Mouse (Mus musculus) cerebellum, adult 8-10 months (tissue): Measurements from ENCODE around the gene Begain.

Experiments used
- DNase-seq: peaks from one replicate; pipeline ENCODE4 v3.0.0; 2022

The Begain gene

DNA sequence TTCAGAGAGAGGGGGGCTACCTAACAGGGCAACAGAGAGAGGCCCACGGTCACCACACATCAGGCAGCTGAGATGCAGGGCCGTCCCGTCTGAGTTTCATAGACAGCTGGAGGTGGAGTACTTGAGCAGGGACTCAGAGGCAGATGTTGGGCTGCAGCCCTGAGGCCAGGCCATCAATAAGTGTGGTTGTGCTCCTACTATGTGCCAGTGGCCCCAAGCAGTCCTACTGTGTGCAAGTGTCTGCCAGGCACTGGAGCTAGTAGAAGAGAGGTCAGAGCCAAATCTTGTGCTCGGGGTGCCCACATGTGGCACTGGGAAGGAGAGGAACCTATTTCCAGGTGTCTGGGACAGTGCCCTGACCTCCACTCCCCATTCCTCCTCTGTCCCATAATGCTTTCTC is 18.1 kb downstream of the Begain start:
- DNase-seq = no peak

DNA sequence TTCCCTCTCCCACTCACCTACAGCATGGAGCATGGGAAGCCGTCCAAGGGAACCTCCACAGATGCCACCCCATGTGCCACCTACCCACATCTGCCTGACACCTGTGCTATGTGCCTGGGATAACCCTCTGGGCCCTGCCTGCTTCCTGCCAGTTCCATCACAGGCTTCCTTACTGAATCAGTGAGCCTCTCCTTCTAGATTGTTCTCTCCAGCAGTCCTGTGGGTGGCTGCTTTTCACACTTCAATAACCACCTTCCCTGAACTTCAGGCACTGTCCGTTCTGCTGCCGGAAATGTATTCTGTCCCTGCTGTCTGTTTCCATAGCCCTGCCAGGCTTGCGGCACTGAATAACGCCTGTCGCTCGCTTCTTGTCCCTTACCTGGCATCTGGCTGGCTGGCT is 22.4 kb downstream of the Begain start:
- DNase-seq = no peak

DNA sequence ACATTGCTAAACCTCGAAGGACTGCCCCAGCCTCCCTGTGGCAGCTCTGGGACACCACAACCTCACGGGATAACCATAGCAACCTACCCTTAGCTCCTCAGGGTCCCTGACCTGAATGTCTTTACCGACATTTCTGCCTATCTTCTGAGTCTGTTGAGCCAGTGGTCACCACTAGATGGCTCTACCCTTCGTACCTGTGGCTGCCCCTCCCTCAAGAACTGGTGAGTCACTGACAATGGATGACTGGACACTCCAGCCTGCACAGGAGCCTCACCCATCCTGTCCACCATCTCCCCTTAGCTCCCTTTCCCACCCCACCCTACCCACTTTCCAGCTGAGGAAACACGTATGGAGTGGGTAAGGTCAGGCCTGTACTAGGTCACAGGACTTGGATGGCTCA is 23.5 kb downstream of the Begain start:
- DNase-seq = no peak

DNA sequence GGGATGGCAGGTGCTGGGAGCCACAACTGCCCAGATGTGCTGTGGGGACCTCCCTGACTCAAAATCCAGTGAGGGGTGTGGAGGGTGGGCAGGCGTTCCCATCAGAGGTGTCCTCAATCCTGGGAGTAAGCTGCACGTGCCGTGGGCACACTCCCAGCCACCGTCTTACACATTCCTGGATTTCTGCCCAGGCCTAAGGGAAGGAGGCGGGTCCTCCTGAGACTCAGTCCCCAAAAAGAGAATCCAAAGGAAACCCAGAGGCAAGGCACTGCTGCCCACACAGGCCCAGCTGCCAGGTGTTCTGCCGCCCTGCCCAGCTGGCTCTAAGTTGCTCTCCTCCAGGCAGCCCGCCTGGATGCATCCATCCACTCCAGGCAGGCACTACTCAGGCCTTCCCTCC is 28.7 kb downstream of the Begain start:
- DNase-seq = no peak

DNA sequence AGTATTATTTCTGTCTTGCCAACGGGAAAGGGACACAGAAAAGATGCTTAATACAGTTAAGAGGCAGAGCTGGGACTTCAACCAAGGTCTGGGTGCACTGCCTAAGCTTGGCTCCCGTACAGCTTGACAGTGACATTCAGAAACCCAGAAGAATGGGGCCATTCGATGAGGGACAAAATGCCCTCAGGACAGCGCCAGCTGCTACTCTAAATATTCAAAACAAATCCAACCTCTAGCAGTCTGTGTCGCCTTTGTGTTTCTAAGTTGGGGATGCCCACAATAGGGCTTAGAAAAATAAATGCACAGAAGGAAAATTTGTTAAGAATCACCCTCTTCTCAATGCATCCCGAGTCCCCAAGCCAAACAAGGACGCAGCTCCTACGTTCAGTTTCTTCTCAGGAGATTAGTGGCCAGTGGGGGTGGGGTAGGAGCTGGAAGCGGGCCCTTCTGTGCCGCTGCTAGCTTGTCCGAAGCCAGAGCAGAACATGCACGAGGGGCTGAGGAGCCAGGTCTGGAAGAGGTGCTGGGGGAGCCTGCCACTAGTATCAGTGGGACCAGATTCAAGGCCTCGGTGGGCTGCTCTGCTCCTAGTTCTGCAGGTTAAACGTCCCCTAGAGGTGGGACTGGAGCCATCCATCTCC is 29.7 kb downstream of the Begain start:
- DNase-seq = no peak

DNA sequence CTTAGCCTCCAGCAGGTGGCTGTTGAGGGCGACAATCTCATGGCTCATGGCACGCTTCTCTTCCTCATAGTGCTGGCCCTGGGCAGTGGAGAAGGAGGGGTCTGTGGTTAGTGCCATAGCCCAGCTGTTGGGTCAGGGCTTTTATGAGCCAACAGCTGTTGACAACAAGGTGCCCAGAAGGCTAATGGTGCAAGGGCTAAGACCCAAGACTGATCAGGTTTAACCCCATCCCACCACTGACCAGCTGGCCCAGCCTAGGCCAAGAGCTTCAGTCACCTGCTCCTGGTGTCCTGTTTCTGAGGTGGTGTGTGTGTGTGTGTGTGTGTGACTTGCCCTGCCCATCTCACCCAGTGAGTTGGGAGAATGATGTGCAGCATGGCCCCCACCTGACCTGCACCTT is 31.0 kb downstream of the Begain start:
- no peak for DNase-seq

DNA sequence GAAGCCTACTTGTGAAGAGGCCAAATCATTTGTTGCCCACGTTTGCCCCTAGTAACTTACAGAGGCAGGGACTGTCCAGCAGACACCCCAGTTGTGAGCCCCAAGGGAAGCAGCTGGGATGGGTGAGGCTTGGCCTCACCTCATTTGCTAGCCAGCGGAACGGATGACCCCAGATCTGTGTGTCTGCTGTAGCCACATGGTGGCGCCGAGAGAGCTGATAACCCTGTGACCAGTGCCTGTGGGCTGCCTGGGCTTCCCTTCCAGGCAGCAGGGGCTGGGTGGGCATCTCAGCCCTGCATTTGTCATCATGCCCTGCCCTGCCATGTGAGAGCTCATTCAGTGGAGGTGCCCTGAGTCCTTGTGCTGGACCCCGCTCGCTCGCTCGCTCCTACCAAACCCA is 44.2 kb downstream of the Begain start:
- DNase-seq = peak; percentile 16

DNA sequence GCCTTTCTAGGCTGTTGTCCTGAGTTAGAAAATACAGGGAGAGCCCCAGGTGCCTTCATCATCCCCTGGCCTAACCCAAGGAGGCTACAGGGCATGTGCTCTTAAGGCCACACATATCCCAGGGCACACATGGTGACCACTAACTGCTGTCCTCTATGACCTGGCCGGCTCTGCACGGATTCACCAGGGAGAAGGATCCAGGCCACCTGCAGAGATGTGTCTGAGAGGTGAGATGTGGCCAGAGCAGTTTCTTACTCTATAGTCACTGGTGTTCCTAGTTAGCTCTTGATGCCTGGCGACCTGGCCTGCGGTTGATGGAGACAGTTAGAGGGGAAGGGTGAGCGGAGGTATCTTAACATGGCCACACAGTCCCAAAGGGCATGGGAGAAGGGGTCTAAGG is 45.1 kb downstream of the Begain start:
- DNase-seq = no peak

DNA sequence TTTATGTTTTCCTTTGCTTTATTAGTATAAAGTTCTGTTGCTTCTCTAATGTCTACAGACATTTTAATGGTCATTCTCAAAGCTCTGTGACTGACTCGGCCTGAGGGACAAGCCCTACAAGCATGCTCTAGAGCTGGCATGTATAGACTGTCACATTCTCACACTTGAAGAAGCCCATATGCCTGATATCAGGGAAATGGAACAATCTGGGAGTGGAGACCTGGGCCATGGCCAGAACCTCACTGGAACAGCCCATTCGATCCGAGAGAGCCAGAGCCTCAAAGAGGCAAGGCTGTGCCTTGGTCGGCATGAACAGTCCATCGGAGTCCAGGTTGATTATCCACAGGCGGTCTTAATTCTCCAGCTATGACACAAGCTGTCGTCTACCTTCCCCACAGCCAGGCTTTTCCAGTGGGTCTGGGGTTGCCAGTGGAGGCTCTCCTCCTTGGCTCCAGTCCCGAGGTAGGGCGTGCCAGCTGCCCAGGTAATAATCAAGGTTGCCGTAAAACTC is 45.8 kb downstream of the Begain start:
- DNase-seq = peak; percentile 96

DNA sequence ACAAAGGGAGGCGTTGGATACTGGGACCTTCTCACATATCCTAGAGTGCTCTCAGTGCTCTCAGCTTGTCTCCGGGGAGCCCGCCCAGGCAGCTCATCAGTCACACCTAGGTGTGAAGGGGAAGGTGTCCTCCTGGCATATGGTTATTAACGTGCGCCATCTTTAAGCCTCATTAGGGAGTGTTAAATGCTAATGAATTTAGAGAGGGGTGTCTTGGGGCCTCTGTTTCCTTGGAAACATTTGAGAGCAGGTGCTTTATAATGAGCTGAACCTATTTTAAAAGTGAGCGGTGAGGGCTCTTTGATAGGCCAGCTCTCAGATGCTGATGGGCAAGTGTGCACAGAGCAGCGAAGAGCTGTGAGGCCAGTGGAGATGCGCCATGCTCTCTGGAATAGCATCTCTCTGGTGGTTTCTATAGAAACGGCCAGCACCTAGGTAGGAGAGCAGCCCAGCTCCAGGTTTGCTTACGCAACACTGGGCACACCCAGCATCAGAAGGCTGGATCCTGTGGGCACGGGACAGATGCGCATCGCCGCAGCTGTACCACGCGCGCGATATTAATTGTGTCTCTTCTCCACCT is 57.9 kb downstream of the Begain start:
- DNase-seq = no peak

DNA sequence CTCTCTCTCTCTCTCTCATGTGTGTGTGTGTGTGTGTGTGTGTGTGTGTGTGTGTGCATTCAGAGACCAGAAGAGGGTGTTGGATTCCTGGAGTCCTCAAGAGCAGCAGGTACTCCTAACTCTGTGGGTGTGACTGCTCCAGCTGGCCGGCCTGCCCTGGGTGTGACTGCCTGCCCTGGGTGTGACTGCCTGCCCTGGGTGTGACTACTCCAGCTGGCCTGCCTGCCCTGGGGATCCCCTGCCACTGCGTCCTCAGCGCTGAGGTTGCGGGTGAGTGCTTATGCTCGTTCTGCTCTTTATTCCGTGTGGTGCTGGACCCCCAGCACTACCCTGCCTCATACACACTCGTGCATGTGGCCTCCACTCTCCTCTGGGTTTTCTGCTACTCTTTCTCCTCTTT is 65.0 kb downstream of the Begain start:
- DNase-seq = no peak

DNA sequence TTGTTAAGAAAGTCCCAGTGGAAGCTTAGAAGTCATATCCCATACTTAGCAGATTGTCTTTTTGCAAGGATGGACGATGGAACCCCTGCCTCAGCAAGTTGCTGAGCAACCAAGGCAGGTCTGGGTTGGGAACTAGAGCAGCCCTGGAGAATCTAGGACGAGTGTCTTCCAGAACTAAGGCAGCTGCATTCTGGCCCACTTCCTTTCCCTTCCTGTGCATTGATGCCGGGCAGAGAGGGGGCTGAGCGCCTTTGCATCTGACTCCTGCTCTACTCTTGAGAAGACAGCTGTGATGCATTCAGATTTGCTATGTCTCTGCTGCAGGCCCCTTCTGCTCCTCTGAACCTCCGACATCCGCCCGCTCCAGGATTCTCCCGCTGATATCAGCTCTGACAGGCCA is 70.8 kb downstream of the Begain start:
- no peak for DNase-seq

DNA sequence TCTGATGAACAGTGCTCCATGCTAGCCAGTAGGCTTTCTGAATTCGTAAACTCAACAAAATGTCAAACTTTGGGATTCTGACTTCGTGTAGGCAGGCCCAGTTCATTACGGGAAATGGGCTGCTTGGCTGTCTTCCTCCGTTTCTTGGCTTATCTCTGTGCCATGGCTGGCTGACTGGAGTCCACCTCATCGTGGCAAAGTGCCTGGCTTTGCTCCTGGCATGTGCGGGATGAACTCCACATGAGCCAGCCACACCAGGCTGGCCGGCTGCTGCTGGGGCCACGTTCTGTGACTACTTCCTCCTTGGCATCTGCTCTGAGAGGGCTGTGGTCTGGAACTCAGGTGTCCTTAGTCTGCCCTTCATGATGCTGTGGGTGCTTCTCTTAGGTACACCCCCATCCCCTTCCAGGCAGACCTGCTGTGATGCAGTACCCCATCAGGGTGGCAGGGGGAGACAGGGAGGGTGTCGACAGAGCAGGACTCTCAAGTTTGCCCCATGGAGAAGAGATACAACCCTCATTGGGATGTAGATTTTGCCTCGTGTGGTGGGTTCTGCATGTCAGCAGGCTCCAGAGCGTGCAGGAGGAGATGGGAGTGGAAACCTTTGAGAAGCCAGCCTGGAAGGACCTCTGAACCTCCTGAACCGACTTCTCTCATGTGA is 71.9 kb downstream of the Begain start:
- DNase-seq = peak; percentile 21

DNA sequence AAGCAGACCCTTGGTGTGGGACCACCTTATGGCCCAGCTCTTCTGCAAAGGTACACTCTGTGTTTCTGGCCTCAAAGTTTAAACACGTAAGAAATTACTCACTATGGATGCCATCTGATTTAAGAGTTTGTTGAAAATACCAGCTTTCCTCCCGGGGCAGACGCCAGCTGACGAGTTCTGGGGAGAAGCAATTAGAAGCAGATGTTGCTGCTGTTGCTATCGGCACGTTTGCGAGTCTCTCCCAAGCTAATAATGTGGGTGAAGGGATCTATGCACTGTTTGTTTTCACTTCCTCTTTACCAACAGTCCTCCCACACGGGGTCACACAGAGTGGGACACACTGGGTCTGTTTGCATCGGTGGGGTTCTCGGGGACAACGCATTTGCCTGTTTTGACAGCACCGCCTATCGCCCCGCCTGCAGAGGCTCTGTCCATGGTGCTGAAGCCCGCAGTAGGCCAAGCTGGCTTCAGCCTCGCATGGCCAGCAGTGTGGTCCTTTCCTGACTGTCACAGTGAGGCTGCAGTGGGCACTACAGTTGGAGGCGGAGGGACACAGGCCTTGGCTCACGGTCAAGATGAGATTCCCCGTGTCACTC is 73.5 kb downstream of the Begain start:
- DNase-seq = no peak

DNA sequence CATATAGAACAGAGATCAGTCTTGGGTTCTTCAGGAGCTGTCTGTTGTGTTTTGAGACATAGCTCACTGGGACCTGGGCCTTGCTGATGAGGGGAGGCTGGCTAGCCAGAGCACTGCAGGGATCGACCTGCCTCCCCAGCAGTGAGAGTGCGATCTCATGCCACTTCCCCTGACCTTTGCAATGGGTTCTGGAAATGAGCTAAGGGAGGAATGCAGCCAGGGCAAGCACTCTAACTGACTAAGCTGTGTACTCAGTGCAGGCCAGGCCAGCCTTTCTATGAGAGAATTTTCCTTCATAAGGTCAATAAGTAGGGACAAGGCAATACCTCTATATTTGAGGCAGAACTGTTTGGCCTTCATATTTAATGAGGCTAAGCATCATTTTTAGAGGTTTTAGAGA is 75.0 kb downstream of the Begain start:
- DNase-seq = no peak

DNA sequence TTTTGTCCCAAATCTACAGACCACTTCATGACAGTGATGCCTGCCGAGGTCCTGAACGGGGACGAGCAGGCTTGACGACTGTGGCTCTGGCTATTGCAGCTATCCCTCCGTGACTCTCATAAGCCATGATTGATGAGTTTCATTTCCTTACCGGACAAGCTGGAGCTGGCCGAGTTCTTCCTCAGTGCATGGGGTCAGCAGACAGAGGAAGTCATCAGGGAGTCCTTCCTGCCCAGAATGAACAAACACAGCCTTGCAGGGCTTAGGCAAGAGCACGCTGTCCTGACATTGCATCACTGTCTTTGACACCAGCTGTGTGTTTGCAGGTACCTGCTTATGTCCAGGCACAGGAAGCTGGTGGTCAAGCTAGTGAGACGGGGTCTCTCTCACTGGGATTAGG is 77.6 kb downstream of the Begain start:
- DNase-seq = no peak

DNA sequence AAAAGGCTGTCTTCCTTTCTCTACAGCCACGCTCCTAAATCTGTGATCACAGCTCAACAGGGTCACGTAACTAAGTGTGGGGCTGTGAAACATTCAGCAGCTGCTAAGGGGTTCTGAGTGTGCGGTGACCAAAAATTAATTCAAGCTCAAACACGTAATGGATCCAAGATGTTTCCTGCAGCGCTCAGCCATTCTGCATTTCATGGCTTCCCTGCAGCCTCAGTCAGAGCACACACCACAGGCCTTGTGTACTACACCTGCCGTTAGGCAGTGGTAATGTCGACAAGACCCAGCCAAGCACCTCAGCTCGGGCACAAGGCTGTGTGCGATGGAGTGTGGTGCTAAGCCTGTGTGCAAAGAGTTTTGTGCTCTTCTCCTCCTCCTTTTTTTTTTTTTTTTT is 80.6 kb downstream of the Begain start:
- DNase-seq = no peak

DNA sequence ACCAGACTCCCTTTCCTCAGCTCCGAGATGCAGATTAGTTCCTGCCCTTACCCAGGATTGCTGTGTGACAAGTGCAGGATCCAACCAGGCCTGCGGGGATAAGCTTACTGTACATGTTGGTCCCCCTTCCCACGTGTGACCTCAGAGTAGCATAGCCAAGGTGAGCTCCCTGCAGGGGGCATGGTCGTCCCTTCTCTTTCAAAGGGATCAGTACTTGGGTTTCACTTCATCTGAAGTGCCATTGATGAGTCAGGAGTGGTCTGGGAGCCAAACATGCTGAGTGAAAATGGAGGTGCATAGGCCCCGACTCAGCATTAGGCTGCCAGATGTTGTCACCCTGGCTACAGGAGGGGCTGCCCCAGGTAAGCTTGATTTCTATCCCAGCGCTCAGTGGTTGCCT is 83.0 kb downstream of the Begain start:
- no peak for DNase-seq

DNA sequence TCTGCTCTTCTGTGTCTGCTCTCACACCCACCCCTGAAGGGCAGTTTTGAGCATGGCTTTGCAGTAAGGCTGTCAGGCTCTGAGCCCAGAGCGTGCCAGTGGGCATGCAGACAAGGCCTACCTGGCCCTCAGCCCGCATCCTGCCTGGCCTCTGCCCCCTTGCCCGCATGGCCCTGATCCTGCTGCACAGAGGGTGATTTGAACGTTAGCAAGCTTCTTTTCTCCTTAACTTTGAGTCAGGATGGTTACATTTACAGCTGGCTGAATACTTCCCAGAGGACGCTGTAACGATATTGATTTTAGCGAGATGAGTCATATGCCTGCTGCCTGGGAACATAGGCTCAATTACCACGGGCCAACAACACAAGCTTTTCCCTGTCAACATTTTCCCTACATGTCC is 83.5 kb downstream of the Begain start:
- DNase-seq = no peak

DNA sequence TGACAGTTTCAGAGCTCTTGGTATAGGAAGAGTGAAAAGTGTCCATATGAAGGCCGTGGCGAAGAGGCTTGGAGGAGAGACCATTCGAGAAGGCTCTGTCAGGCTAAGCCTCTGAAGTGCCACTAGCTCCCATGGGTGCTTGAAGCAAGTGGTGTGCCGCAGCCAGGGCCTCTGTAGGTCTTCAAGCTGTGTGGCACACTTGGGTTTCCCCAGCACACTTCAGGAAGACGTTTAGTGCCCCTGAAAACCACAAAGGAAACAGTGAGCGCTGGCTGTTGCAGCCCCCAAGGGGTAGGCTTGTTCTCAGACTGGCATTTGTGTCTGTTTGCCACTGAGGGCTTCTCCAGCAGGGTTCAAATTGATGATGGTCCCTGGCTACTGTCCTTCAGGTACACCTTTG is 84.5 kb downstream of the Begain start:
- DNase-seq = no peak

DNA sequence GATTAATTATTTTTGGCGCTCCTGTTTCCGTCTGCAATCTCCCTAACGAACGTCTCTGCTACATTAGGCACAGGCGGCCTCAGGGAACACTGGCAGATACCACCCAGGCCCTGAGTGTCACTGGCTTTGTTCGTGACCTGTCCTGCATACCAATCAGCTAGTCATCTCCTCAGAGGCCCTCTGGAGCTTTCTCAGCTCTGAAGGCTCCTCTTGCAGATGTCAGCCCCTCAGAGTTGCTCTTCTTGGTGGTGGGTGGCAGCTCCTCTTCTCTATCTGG is 85.4 kb downstream of the Begain start:
- DNase-seq = no peak
